Mouse (Mus musculus) liver, postnatal 0 days (tissue): ENCODE results near the gene Zyx.
A peak's percentile ranks its signal among the peaks of the same experiment; 100 is the strongest.

Source experiments
- CTCF ChIP-seq: sonication (generic); IDR thresholded peaks from 2 replicates; pipeline ENCODE4 v1.5.1; 2016; ENCODE audit warnings: antibody characterized with exemption, low read depth
- EP300 ChIP-seq: IDR thresholded peaks from 2 replicates; pipeline ENCODE4 v1.6.1; 2016; ENCODE audit warnings: antibody characterized with exemption, low read depth, mild to moderate bottlenecking

DNA sequence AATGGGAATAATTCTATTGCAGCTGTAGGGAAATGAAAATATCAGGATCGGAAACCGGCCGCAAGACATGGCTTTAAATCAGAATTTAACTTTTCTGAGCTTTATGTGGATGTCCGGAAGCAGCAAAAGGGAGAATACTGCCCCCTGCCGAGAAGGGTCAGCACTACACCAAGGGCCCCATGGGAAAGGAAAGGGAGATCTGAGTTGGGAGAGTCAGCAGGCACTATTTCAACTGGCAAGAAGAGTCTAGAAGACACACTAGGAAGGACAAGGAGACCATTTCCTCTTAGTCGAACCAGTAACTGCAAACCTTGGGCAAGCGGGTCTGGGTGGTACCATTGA lies 24.2 kb upstream of the Zyx start:
- TF ChIP-seq CTCF (peak; percentile 82), EP300 (no peak)
